Mouse (Mus musculus) lung, embryonic 14.5 days (tissue): ENCODE results near the gene Adamts16. TPM values are rescaled to one million over a fixed set of nuclear protein-coding genes. Genes with fewer than 3 reads are reported as not detected.

ENCODE experiments used
- ATAC-seq: fragments of 200-750 bp; cut with Nextera tagmentation; 2 replicates; pipeline ENCODE4 v1.8.0; 2017; ENCODE audit warnings: mild to moderate bottlenecking, moderate TSS enrichment, moderate library complexity; ENCODE audit not compliant: insufficient read depth
- DNase-seq: peaks from one replicate; pipeline ENCODE4 v3.0.0-alpha.2; 2015
- H3K27ac ChIP-seq: fragments of 300-500 bp; sonication (generic); 2 replicates; pipeline ENCODE4 v1.5.1; 2014; ENCODE audit warnings: low read depth, mild to moderate bottlenecking, moderate library complexity
- H3K27me3 ChIP-seq: fragments of 300-500 bp; sonication (generic); 2 replicates; pipeline ENCODE4 v1.6.1; 2014; ENCODE audit warnings: low read length, control low read depth; ENCODE audit not compliant: insufficient read depth
- H3K36me3 ChIP-seq: fragments of 300-500 bp; sonication (generic); 2 replicates; pipeline ENCODE4 v1.6.1; 2014; ENCODE audit warnings: control low read depth; ENCODE audit not compliant: insufficient read depth
- H3K4me1 ChIP-seq: fragments of 300-500 bp; sonication (generic); 2 replicates; pipeline ENCODE4 v1.6.1; 2014; ENCODE audit warnings: antibody characterized with exemption, control low read depth; ENCODE audit not compliant: insufficient read depth
- H3K4me2 ChIP-seq: fragments of 300-500 bp; sonication (generic); 2 replicates; pipeline ENCODE4 v1.6.1; 2014; ENCODE audit warnings: mild to moderate bottlenecking
- H3K4me3 ChIP-seq: fragments of 300-500 bp; sonication (generic); 2 replicates; pipeline ENCODE4 v1.5.1; 2014; ENCODE audit warnings: low read depth, low read length
- H3K9ac ChIP-seq: fragments of 300-500 bp; sonication (generic); 2 replicates; pipeline ENCODE4 v1.6.1; 2014
- H3K9me3 ChIP-seq: fragments of 300-500 bp; sonication (generic); 2 replicates; pipeline ENCODE4 v1.6.1; 2016; ENCODE audit warnings: low read depth, low read length, control low read depth
- CTCF ChIP-seq: IDR thresholded peaks from 2 replicates; pipeline ENCODE4 v1.5.1; 2016; ENCODE audit warnings: antibody characterized with exemption, low read depth
- WGBS: fragments of 180-500 bp; shearing (Covaris S2); extraction: QIAGEN DNeasy Blood & Tissue Kit; methylation state at CpG from one replicate; pipeline ENCODE4 v1.1.7; 2014; 5-methylcytosine and 5-hydroxymethylcytosine counted together
- polyA plus RNA-seq: library from polyadenylated mRNA; unstranded; fragments of >200 nt; fragmentation: Nextera tagmentation; extraction: Ambion mirVana; gene quantifications from 2 replicates; pipeline ENCODE4 v1.2.1, GENCODE M21; 2014

The Adamts16 gene
- polyA plus RNA-seq, 1 experiment from 2014 or later = 0.04 TPM

- no peak for TF ChIP-seq CTCF
- H3K4me3 ChIP-seq = no peak overlapping the region
- no peak overlapping the region for H3K27ac ChIP-seq
- H3K4me1 ChIP-seq = no peaks in the 10 kb centered on the region
- no peak overlapping the region for H3K4me2 ChIP-seq
- WGBS = 25% methylated on average over 7 of the region's 7 CpGs
- DNase-seq = peak; percentile 31
- H3K36me3 ChIP-seq = no peaks in the 10 kb centered on the region
- H3K9me3 ChIP-seq = no peaks in the 10 kb centered on the region
- ATAC-seq = peak; percentile 35; the same call in 1 of the 2 replicates
- H3K27me3 ChIP-seq = peaks cover 11% of the 10 kb centered on the region
- no peak overlapping the region for H3K9ac ChIP-seq
Measured at GRCm38 (mm10) chr13:70836246-70836645, 5.4 kb downstream of the Adamts16 start.

GRCm38 (mm10) chr13:70832593-70833138, 8.9 kb downstream of the Adamts16 start:
- Histone ChIP-seq H3K9ac (no peak overlapping the region), H3K4me3 (no peak overlapping the region), H3K9me3 (no peaks in the 10 kb centered on the region), H3K36me3 (no peaks in the 10 kb centered on the region), H3K27ac (no peak overlapping the region), H3K4me1 (no peaks in the 10 kb centered on the region), H3K27me3 (no peaks in the 10 kb centered on the region), H3K4me2 (no peak overlapping the region)
- 87% methylated on average over 6 of the region's 6 CpGs for WGBS
- ATAC-seq (no peak), DNase-seq (no peak)
- no peak for TF ChIP-seq CTCF

DNA sequence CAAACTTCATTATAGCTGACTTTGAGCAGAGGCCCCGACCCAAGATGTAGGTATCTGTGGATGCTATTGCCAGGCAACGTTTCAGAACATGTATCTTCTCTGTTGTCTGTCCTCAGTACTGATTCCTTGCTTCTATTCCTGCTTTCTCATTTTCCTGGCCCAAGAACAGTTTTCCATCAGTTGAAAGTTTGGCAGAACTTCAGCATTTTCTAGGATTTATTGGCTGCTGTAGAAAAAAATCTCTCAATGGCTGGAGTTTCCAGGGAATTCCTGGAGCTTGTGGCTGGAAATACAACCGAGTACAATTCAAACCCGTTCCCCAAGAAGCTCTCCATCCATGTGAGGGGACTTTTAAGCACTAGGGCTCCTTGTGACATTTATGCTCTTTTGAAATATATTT, 10.6 kb downstream of the Adamts16 start:
- no peak overlapping the region for H3K27ac ChIP-seq
- H3K4me3 ChIP-seq = no peak overlapping the region
- H3K27me3 ChIP-seq = no peaks in the 10 kb centered on the region
- ATAC-seq (peak; percentile 35; the same call in 1 of the 2 replicates), DNase-seq (peak; percentile 86)
- H3K36me3 ChIP-seq = no peaks in the 10 kb centered on the region
- H3K4me2 ChIP-seq = no peak overlapping the region
- no peaks in the 10 kb centered on the region for H3K9me3 ChIP-seq
- H3K4me1 ChIP-seq = no peaks in the 10 kb centered on the region
- TF ChIP-seq CTCF = no peak
- WGBS = 42% methylated on average over 4 of the region's 4 CpGs
- no peak overlapping the region for H3K9ac ChIP-seq

DNA sequence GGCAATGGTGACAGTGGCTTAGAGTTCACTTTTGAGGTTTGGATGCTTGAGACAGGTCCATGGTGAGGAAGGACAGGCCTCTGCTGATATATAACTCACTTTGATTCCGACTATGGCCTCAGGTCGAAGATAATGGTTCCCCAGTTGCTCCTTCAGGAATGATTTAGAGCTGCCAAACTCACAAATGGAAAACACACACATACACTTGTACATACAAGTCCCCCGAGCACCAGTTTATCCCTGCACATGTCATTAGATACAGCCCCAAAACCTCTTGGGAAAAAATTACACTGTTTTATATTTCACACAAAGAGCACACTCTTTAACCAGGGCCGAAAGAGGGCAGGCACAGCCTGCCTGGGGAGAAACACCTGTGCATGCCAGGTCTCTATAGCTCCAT, 14.1 kb downstream of the Adamts16 start:
- Histone ChIP-seq H3K27me3 (no peaks in the 10 kb centered on the region), H3K4me1 (no peaks in the 10 kb centered on the region), H3K4me3 (no peak overlapping the region), H3K9me3 (no peaks in the 10 kb centered on the region), H3K4me2 (no peak overlapping the region), H3K9ac (no peak overlapping the region), H3K27ac (no peak overlapping the region), H3K36me3 (no peaks in the 10 kb centered on the region)
- TF ChIP-seq CTCF = no peak
- 82% methylated on average over 4 of the region's 4 CpGs for WGBS
- ATAC-seq (no peak), DNase-seq (no peak)

DNA sequence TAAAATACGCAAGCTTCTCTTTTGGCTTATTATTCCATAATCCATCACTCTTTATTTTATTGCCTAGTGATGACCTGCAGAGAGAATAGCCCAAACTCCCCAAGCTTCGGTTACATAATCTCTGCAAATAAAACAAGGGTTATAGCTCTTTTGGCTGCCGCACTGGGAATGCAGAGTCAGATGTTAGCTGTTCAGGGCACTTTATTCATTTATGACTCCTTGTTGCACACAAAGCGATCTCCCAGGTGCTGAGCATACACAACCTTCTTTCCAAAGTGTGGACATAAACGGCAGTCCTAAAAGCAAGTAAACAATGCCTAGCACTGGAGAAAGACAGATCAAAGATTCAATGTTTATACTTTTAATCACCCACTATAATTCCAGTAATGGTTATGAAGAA, 16.3 kb downstream of the Adamts16 start:
- whole genome bisulfite sequencing = 56% methylated on average over 5 of the region's 5 CpGs
- Histone ChIP-seq H3K4me2 (no peak overlapping the region), H3K36me3 (no peaks in the 10 kb centered on the region), H3K9me3 (no peaks in the 10 kb centered on the region), H3K27ac (no peak overlapping the region), H3K9ac (no peak overlapping the region), H3K4me1 (no peaks in the 10 kb centered on the region), H3K4me3 (no peak overlapping the region), H3K27me3 (no peaks in the 10 kb centered on the region)
- ATAC-seq (no peak), DNase-seq (no peak)
- TF ChIP-seq CTCF = no peak

GRCm38 (mm10) chr13:70823757-70824156, 17.9 kb downstream of the Adamts16 start:
- Histone ChIP-seq H3K4me3 (no peak overlapping the region), H3K9ac (no peak overlapping the region), H3K27ac (no peak overlapping the region), H3K9me3 (no peaks in the 10 kb centered on the region), H3K36me3 (no peaks in the 10 kb centered on the region), H3K27me3 (no peaks in the 10 kb centered on the region), H3K4me1 (no peaks in the 10 kb centered on the region), H3K4me2 (no peak overlapping the region)
- 25% methylated on average over 8 of the region's 8 CpGs for WGBS
- TF ChIP-seq CTCF = no peak
- ATAC-seq = no peak
- no peak for DNase-seq

- Histone ChIP-seq H3K4me1 (no peaks in the 10 kb centered on the region), H3K4me3 (no peak overlapping the region), H3K9me3 (no peaks in the 10 kb centered on the region), H3K9ac (no peak overlapping the region), H3K4me2 (no peak overlapping the region), H3K27ac (no peak overlapping the region), H3K27me3 (no peaks in the 10 kb centered on the region), H3K36me3 (no peaks in the 10 kb centered on the region)
- 72% methylated on average over 5 of the region's 5 CpGs for WGBS
- no peak for ATAC-seq
- TF ChIP-seq CTCF = no peak
- no peak for DNase-seq
Measured at GRCm38 (mm10) chr13:70818982-70819381, 22.6 kb downstream of the Adamts16 start.

DNA sequence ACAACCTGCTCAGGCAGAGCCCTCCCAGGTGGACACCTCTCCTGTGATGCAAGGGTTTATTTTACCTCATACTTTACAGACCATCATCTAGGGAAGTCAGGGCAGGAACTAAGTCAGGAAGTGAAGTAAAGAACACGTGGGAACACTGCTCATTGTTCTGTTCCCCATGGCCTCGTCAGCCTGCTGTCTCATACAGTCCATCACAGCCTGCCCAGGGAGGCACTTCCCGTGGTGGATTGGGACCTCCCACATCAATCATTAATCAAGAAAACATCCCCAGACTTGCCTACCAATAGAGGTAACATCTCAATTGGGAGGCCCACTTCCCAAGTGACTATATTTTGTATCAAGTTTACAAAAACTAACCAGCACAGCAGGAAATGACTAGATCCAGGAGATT, 27.2 kb downstream of the Adamts16 start:
- no peak overlapping the region for H3K4me3 ChIP-seq
- H3K27ac ChIP-seq = no peak overlapping the region
- WGBS = 33% methylated on average over 3 of the region's 3 CpGs
- no peak overlapping the region for H3K4me2 ChIP-seq
- H3K27me3 ChIP-seq = no peaks in the 10 kb centered on the region
- no peak overlapping the region for H3K9ac ChIP-seq
- H3K9me3 ChIP-seq = no peaks in the 10 kb centered on the region
- no peak for TF ChIP-seq CTCF
- DNase-seq (no peak), ATAC-seq (no peak)
- H3K4me1 ChIP-seq = no peaks in the 10 kb centered on the region
- H3K36me3 ChIP-seq = no peaks in the 10 kb centered on the region
